Comparison of ENCODE assay signal across 8 mouse cellular contexts in genomic region chrX:136992191-136992965, GRCm38 (mm10). TPM values are rescaled to one million over a fixed set of nuclear protein-coding genes. Genes with fewer than 3 reads are reported as not detected.
A peak's percentile ranks its signal among the peaks of the same experiment; 100 is the strongest.
DNase-seq lines count a peak whose midpoint lies in the region; ATAC-seq lines count a peak whose summit lies in the region.

No protein-coding gene starts in this region.

- DNase-seq in embryo, embryonic 11 days: peak; percentile 27
- no peak for DNase-seq in embryo, embryonic 10 days (ENCODE audit: low spot score)
- peak; percentile 14 for DNase-seq in right cerebral cortex, postnatal 25 days
- DNase-seq in right cerebral cortex, postnatal 10 days (ENCODE audit: low spot score in 2 of 2): no peak
- no peak for DNase-seq in frontal cortex, postnatal 36 days (ENCODE audit: low spot score in 2 of 2)

- peak overlapping the region; percentile 50 for H3K4me3 ChIP-seq in hindbrain, embryonic 15.5 days
- peak overlapping the region; percentile 46 for H3K4me3 ChIP-seq in midbrain, embryonic 12.5 days

- H3K36me3 ChIP-seq in hindbrain, embryonic 15.5 days: no peaks in the 10 kb centered on the region
- no peaks in the 10 kb centered on the region for H3K36me3 ChIP-seq in midbrain, embryonic 12.5 days

- ATAC-seq in hindbrain, embryonic 15.5 days (ENCODE audit: low FRiP score, low read depth): peak; percentile 71
- peak; percentile 63 for ATAC-seq in midbrain, embryonic 12.5 days (ENCODE audit: low FRiP score, low read depth)
- no peak for ATAC-seq in erythroid progenitor cell, adult 5-6 weeks (replicated peaks; ENCODE audit: low FRiP score, poor library complexity, severe bottlenecking)

- 24% methylated on average over 19 of the region's 19 CpGs for WGBS in hindbrain, embryonic 15.5 days
- 25% methylated on average over 19 of the region's 19 CpGs for WGBS in midbrain, embryonic 12.5 days

- peak overlapping the region; percentile 92 for H3K27ac ChIP-seq in hindbrain, embryonic 15.5 days (replicated peaks)
- H3K27ac ChIP-seq in midbrain, embryonic 12.5 days (replicated peaks): peak overlapping the region; percentile 82

- H3K4me2 ChIP-seq in hindbrain, embryonic 15.5 days: peak overlapping the region; percentile 59
- peak overlapping the region; percentile 56 for H3K4me2 ChIP-seq in midbrain, embryonic 12.5 days (replicated peaks)

- H3K27me3 ChIP-seq in hindbrain, embryonic 15.5 days: no peaks in the 10 kb centered on the region
- peaks cover 16% of the 10 kb centered on the region for H3K27me3 ChIP-seq in midbrain, embryonic 12.5 days

- no peaks in the 10 kb centered on the region for H3K9me3 ChIP-seq in hindbrain, embryonic 15.5 days
- no peaks in the 10 kb centered on the region for H3K9me3 ChIP-seq in midbrain, embryonic 12.5 days

- H3K9ac ChIP-seq in hindbrain, embryonic 15.5 days: peak overlapping the region; percentile 55
- peak overlapping the region; percentile 41; the same call in 1 of the 2 replicates for H3K9ac ChIP-seq in midbrain, embryonic 12.5 days (replicated peaks)

- H3K4me1 ChIP-seq in hindbrain, embryonic 15.5 days (replicated peaks): peaks cover 25% of the 10 kb centered on the region
- 0 out of 2 replicates have a peak, but pooled peaks cover 9% of the 10 kb centered on the region for H3K4me1 ChIP-seq in midbrain, embryonic 12.5 days

RNA-seq across cellular contexts. Expression of gene Zcchc18, which starts 0.6 kb away (rescaled TPM):
- 409 and 412 TPM in 2 replicates for polyA plus RNA-seq in hindbrain, embryonic 15.5 days (2015; fragmentation: Nextera tagmentation; extraction: Ambion mirVana)
- 106 and 119 TPM in 2 replicates for polyA plus RNA-seq in midbrain, embryonic 12.5 days (2016; fragmentation: Nextera tagmentation; extraction: Ambion mirVana)
- total RNA-seq in erythroid progenitor cell, adult 5-6 weeks (2015; ENCODE audit: low replicate concordance): 0.72 TPM in 1 of 2 replicates, not detected in the other
- total RNA-seq in erythroid progenitor cell, adult 5-6 weeks (2017; ENCODE audit: low replicate concordance): 0.64 TPM in 1 of 2 replicates, not detected in the other

RNA-seq across cellular contexts. Expression of gene Tmsb15b1, which starts 15.7 kb away (rescaled TPM):
- polyA plus RNA-seq in hindbrain, embryonic 15.5 days (2015; fragmentation: Nextera tagmentation; extraction: Ambion mirVana): 29.2 and 36.6 TPM in 2 replicates
- 23.9 and 24.7 TPM in 2 replicates for polyA plus RNA-seq in midbrain, embryonic 12.5 days (2016; fragmentation: Nextera tagmentation; extraction: Ambion mirVana)
- not detected in 2 replicates for total RNA-seq in erythroid progenitor cell, adult 5-6 weeks (2015; ENCODE audit: low replicate concordance)
- total RNA-seq in erythroid progenitor cell, adult 5-6 weeks (2017; ENCODE audit: low replicate concordance): not detected in 2 replicates

RNA-seq across cellular contexts. Expression of gene Tmsb15l, which starts 15.7 kb away (rescaled TPM):
- polyA plus RNA-seq in hindbrain, embryonic 15.5 days (2015; fragmentation: Nextera tagmentation; extraction: Ambion mirVana): 7.5 and 8.4 TPM in 2 replicates
- polyA plus RNA-seq in midbrain, embryonic 12.5 days (2016; fragmentation: Nextera tagmentation; extraction: Ambion mirVana): 7.8 and 9.3 TPM in 2 replicates
- not detected in 2 replicates for total RNA-seq in erythroid progenitor cell, adult 5-6 weeks (2015; ENCODE audit: low replicate concordance)
- not detected in 2 replicates for total RNA-seq in erythroid progenitor cell, adult 5-6 weeks (2017; ENCODE audit: low replicate concordance)

RNA-seq across cellular contexts. Expression of gene Tmsb15b2, which starts 17.1 kb away (rescaled TPM):
- 78.8 and 84.8 TPM in 2 replicates for polyA plus RNA-seq in hindbrain, embryonic 15.5 days (2015; fragmentation: Nextera tagmentation; extraction: Ambion mirVana)
- polyA plus RNA-seq in midbrain, embryonic 12.5 days (2016; fragmentation: Nextera tagmentation; extraction: Ambion mirVana): 58.2 and 64.8 TPM in 2 replicates
- total RNA-seq in erythroid progenitor cell, adult 5-6 weeks (2015; ENCODE audit: low replicate concordance): not detected in 2 replicates
- total RNA-seq in erythroid progenitor cell, adult 5-6 weeks (2017; ENCODE audit: low replicate concordance): not detected in 2 replicates

RNA-seq across cellular contexts. Expression of gene Slc25a53, which starts 45.7 kb away (rescaled TPM):
- 12.1 and 14.6 TPM in 2 replicates for polyA plus RNA-seq in hindbrain, embryonic 15.5 days (2015; fragmentation: Nextera tagmentation; extraction: Ambion mirVana)
- 12.4 and 12.6 TPM in 2 replicates for polyA plus RNA-seq in midbrain, embryonic 12.5 days (2016; fragmentation: Nextera tagmentation; extraction: Ambion mirVana)
- total RNA-seq in erythroid progenitor cell, adult 5-6 weeks (2015; ENCODE audit: low replicate concordance): 1.4 and 1.7 TPM in 2 replicates
- total RNA-seq in erythroid progenitor cell, adult 5-6 weeks (2017; ENCODE audit: low replicate concordance): 0.91 and 4.5 TPM in 2 replicates

Comparison
In these comparisons a context has a peak if more than half of its experiments do, and no peak if none do; other contexts are left out.
1. DNase-seq: peak in embryo, embryonic 11 days (single experiment) and right cerebral cortex, postnatal 25 days (single experiment); none in embryo, embryonic 10 days (single experiment), right cerebral cortex, postnatal 10 days (0 of 2) and frontal cortex, postnatal 36 days (0 of 2).